Mouse (Mus musculus): Measurements from ENCODE around the gene Fnbp4.

Fnbp4 gene

GRCm38 (mm10) chr2:90745053-90745678, at the start of gene Fnbp4:
Fnbp4 (plus strand) TSS chr2:90745370.
- DNase-seq (ENCODE audit: low spot score), result peak; percentile 98

GRCm38 (mm10) chr2:90700943-90701342, 44.2 kb upstream of the Fnbp4 start:
- no peak for DNase-seq (ENCODE audit: low spot score)

GRCm38 (mm10) chr2:90708548-90708947, 36.6 kb upstream of the Fnbp4 start:
- no peak for DNase-seq (ENCODE audit: low spot score)

- no peak for DNase-seq (ENCODE audit: low spot score)
Measured at GRCm38 (mm10) chr2:90715555-90716092, 29.5 kb upstream of the Fnbp4 start.

GRCm38 (mm10) chr2:90717366-90717765, 27.8 kb upstream of the Fnbp4 start:
- DNase-seq (ENCODE audit: low spot score), result no peak

- no peak for DNase-seq (ENCODE audit: low spot score)
Measured at GRCm38 (mm10) chr2:90717948-90718347, 27.2 kb upstream of the Fnbp4 start.

- no peak for DNase-seq (ENCODE audit: low spot score)
Measured at GRCm38 (mm10) chr2:90726818-90727217, 18.4 kb upstream of the Fnbp4 start.

- no peak for DNase-seq (ENCODE audit: low spot score)
Measured at GRCm38 (mm10) chr2:90735326-90735725, 9.8 kb upstream of the Fnbp4 start.

- no peak for DNase-seq (ENCODE audit: low spot score)
Measured at GRCm38 (mm10) chr2:90738801-90739200, 6.4 kb upstream of the Fnbp4 start.

GRCm38 (mm10) chr2:90739327-90739726, 5.8 kb upstream of the Fnbp4 start:
- DNase-seq (ENCODE audit: low spot score), result no peak

GRCm38 (mm10) chr2:90739921-90740320, 5.2 kb upstream of the Fnbp4 start:
- DNase-seq (ENCODE audit: low spot score), result no peak

- no peak for DNase-seq (ENCODE audit: low spot score)
Measured at GRCm38 (mm10) chr2:90744285-90745052, 701 bp upstream of the Fnbp4 start.

GRCm38 (mm10) chr2:90745740-90746537, 769 bp downstream of the Fnbp4 start:
- DNase-seq (ENCODE audit: low spot score), result no peak

GRCm38 (mm10) chr2:90746538-90746865, 1.3 kb downstream of the Fnbp4 start:
- no peak for DNase-seq (ENCODE audit: low spot score)

GRCm38 (mm10) chr2:90747131-90747530, 2.0 kb downstream of the Fnbp4 start:
- no peak for DNase-seq (ENCODE audit: low spot score)

GRCm38 (mm10) chr2:90749676-90750459, 4.7 kb downstream of the Fnbp4 start:
- no peak for DNase-seq (ENCODE audit: low spot score)

- no peak for DNase-seq (ENCODE audit: low spot score)
Measured at GRCm38 (mm10) chr2:90753565-90753964, 8.4 kb downstream of the Fnbp4 start.

- DNase-seq (ENCODE audit: low spot score), result no peak
Measured at GRCm38 (mm10) chr2:90754188-90754587, 9.0 kb downstream of the Fnbp4 start.

GRCm38 (mm10) chr2:90765123-90765522, 20.0 kb downstream of the Fnbp4 start:
- no peak for DNase-seq (ENCODE audit: low spot score)

- DNase-seq (ENCODE audit: low spot score), result no peak
Measured at GRCm38 (mm10) chr2:90781323-90781722, 36.2 kb downstream of the Fnbp4 start.

- DNase-seq (ENCODE audit: low spot score), result no peak
Measured at GRCm38 (mm10) chr2:90781938-90782337, 36.8 kb downstream of the Fnbp4 start.

- no peak for DNase-seq (ENCODE audit: low spot score)
Measured at GRCm38 (mm10) chr2:90782458-90782857, 37.3 kb downstream of the Fnbp4 start, which contains the start of gene Agbl2. Agbl2 (plus strand) TSS chr2:90782727.

Measured in left cerebral cortex, adult 11 months (tissue).